Mouse (Mus musculus) hindbrain, embryonic 16.5 days (tissue): ENCODE measurements around the gene Lyg2. TPM values are rescaled to one million over a fixed set of nuclear protein-coding genes. Genes with fewer than 3 reads are reported as not detected.

Experiments used
- polyA plus RNA-seq: library from polyadenylated mRNA; unstranded; fragments of >200 nt; fragmentation: Nextera tagmentation; extraction: Ambion mirVana; gene quantifications from 2 replicates; pipeline ENCODE4 v1.2.1, GENCODE M21; 2015

Lyg2 gene
- polyA plus RNA-seq, 1 experiment from 2014 or later: 0.14 TPM

Other genes starting within 250 kb of the Lyg2 start
- gene 2010300C02Rik, start 196.4 kb downstream of the Lyg2 start, polyA plus RNA-seq: 3.1 and 3.2 TPM in 2 replicates
- gene Tsga10, start 50.1 kb downstream of the Lyg2 start, polyA plus RNA-seq: 12.8 and 13.9 TPM in 2 replicates
- gene Lipt1, start 44.8 kb downstream of the Lyg2 start, polyA plus RNA-seq: 7.4 and 8.0 TPM in 2 replicates
- gene Mitd1, start 26.1 kb downstream of the Lyg2 start, polyA plus RNA-seq: 11.1 and 14.0 TPM in 2 replicates
- gene Mrpl30, start 26.0 kb downstream of the Lyg2 start, polyA plus RNA-seq: 231 and 265 TPM in 2 replicates
- gene Lyg1, start 41.3 kb upstream of the Lyg2 start, polyA plus RNA-seq: not detected in 2 replicates
- gene Txndc9, start 81.4 kb upstream of the Lyg2 start, polyA plus RNA-seq: 125 and 136 TPM in 2 replicates
- 17.9 and 18.1 TPM in 2 replicates for gene Eif5b, start 81.5 kb upstream of the Lyg2 start, polyA plus RNA-seq
- 26.1 and 34.6 TPM in 2 replicates for gene Rev1, start 213.3 kb upstream of the Lyg2 start, polyA plus RNA-seq